Comparison of ENCODE assay signal across 8 mouse cellular contexts in genomic region chr10:60827266-60827665, GRCm38 (mm10). TPM values are rescaled to one million over a fixed set of nuclear protein-coding genes. Genes with fewer than 3 reads are reported as not detected.
DNase-seq lines count a peak whose midpoint lies in the region; ATAC-seq and TF ChIP-seq lines count a peak whose summit lies in the region.

No protein-coding gene starts in this region.

- H3K36me3 ChIP-seq in lung, embryonic 14.5 days (ENCODE audit: insufficient read depth) = no peaks in the 10 kb centered on the region
- H3K36me3 ChIP-seq in hindbrain, embryonic 10.5 days = no peaks in the 10 kb centered on the region
- no peaks in the 10 kb centered on the region for H3K36me3 ChIP-seq in liver, embryonic 13.5 days

- peak overlapping the region; percentile 90 for H3K4me2 ChIP-seq in lung, embryonic 14.5 days
- H3K4me2 ChIP-seq in liver, embryonic 13.5 days = peak overlapping the region; percentile 47

- H3K4me1 ChIP-seq in lung, embryonic 14.5 days (ENCODE audit: insufficient read depth) = peaks cover 25% of the 10 kb centered on the region
- peaks cover 83% of the 10 kb centered on the region for H3K4me1 ChIP-seq in hindbrain, embryonic 10.5 days (replicated peaks)
- H3K4me1 ChIP-seq in liver, embryonic 13.5 days (replicated peaks) = peaks cover 25% of the 10 kb centered on the region

- ATAC-seq in lung, embryonic 14.5 days (ENCODE audit: insufficient read depth) = no peak
- no peak for ATAC-seq in liver, embryonic 13.5 days (ENCODE audit: low read depth)

- H3K4me3 ChIP-seq in lung, embryonic 14.5 days (ENCODE audit: low read depth, low read length) = peak overlapping the region; percentile 40
- H3K4me3 ChIP-seq in hindbrain, embryonic 10.5 days = peak overlapping the region; percentile 53
- H3K4me3 ChIP-seq in liver, embryonic 13.5 days (replicated peaks) = no peak overlapping the region

- no peak for DNase-seq in lung, embryonic 14.5 days
- no peak for DNase-seq in lung, postnatal 14 days
- DNase-seq in cerebellum, adult 9-10 months = peak; percentile 88
- DNase-seq in hindbrain, embryonic 10.5 days (ENCODE audit: low spot score) = no peak
- no peak for DNase-seq in liver, embryonic 13.5 days
- DNase-seq in yolk sac, embryonic 10.5 days (ENCODE audit: low spot score) = no peak
- DNase-seq in spleen, adult 12 weeks (ENCODE audit: low spot score) = no peak
- no peak for DNase-seq in adrenal gland, adult 2 months

- no peak overlapping the region for H3K27ac ChIP-seq in lung, embryonic 14.5 days (ENCODE audit: low read depth)
- H3K27ac ChIP-seq in hindbrain, embryonic 10.5 days = no peak overlapping the region
- no peak overlapping the region for H3K27ac ChIP-seq in liver, embryonic 13.5 days

- 23% methylated on average over 5 of the region's 5 CpGs for WGBS in lung, embryonic 14.5 days
- WGBS in hindbrain, embryonic 10.5 days = 27% methylated on average over 5 of the region's 5 CpGs
- WGBS in liver, embryonic 13.5 days (ENCODE audit: insufficient replicate concordance) = 20% methylated on average over 5 of the region's 5 CpGs

- no peak for TF ChIP-seq CTCF in lung, embryonic 14.5 days (IDR thresholded peaks at IDR 0.05; ENCODE audit: low read depth)

- H3K9me3 ChIP-seq in lung, embryonic 14.5 days (ENCODE audit: low read depth, low read length) = no peaks in the 10 kb centered on the region
- no peaks in the 10 kb centered on the region for H3K9me3 ChIP-seq in hindbrain, embryonic 10.5 days
- no peaks in the 10 kb centered on the region for H3K9me3 ChIP-seq in liver, embryonic 13.5 days (replicated peaks)

- peak overlapping the region; percentile 49; the same call in 1 of the 2 replicates for H3K9ac ChIP-seq in lung, embryonic 14.5 days
- H3K9ac ChIP-seq in liver, embryonic 13.5 days = no peak overlapping the region

- no peaks in the 10 kb centered on the region for H3K27me3 ChIP-seq in lung, embryonic 14.5 days (ENCODE audit: insufficient read depth, low read length)
- peaks cover 100% of the 10 kb centered on the region for H3K27me3 ChIP-seq in hindbrain, embryonic 10.5 days (ENCODE audit: insufficient read depth, poor library complexity, severe bottlenecking)
- peaks cover 84% of the 10 kb centered on the region for H3K27me3 ChIP-seq in liver, embryonic 13.5 days

RNA-seq across cellular contexts. Expression of gene Unc5b, which starts 4.1 kb away (rescaled TPM):
- polyA plus RNA-seq in lung, embryonic 14.5 days (2014; fragmentation: Nextera tagmentation; extraction: Ambion mirVana) = 6.6 TPM in 2 replicates
- polyA plus RNA-seq in hindbrain, embryonic 10.5 days (2016; fragmentation: Nextera tagmentation; extraction: Ambion mirVana) = 2.4 and 2.6 TPM in 2 replicates
- 0.45 and 0.52 TPM in 2 replicates for polyA plus RNA-seq in liver, embryonic 13.5 days (2015; fragmentation: Nextera tagmentation; extraction: Ambion mirVana)
- total RNA-seq in adrenal gland, adult 2 months (2021) = 1 to 10 TPM; 5.9 to 6.2 TPM
- 9.4 and 9.9 TPM in 2 replicates for polyA plus RNA-seq in adrenal gland, adult 2 months (2012; rRNA removed)
